ENCODE assay signal across 18 mouse cellular contexts in genomic region chr5:125751481-125751880, GRCm38 (mm10).
"Had no signal": no experiment of that assay in that cellular context is flagged by ENCODE, and none has a peak within 500 bp of the region (broad histone marks: within the 10 kb centered on the region; RNA-seq: fewer than 3 reads in every experiment).

No protein-coding gene starts in this region.

- H3K9me3 ChIP-seq: intestine, embryonic 15.5 days; kidney, embryonic 15.5 days; limb, embryonic 15.5 days; stomach, embryonic 15.5 days had no signal

- DNase-seq: kidney, adult 11 months; kidney, adult 8-10 months; kidney, postnatal 10 days; kidney, postnatal 36 days; layer of hippocampus, adult 9-11 months; left cerebral cortex, postnatal 4 days; liver, postnatal 0 days; midbrain, embryonic 14.5 days; right cerebral cortex, postnatal 4 days; thymus, postnatal 25 days had no signal

- H3K4me3 ChIP-seq: intestine, embryonic 15.5 days; kidney, embryonic 15.5 days; limb, embryonic 12.5 days; limb, embryonic 15.5 days; stomach, embryonic 15.5 days had no signal

- H3K36me3 ChIP-seq: intestine, embryonic 15.5 days; kidney, embryonic 15.5 days; limb, embryonic 12.5 days; limb, embryonic 15.5 days; stomach, embryonic 15.5 days had no signal

- ATAC-seq: intestine, embryonic 15.5 days; liver, postnatal 0 days had no signal

- H3K9ac ChIP-seq: intestine, embryonic 15.5 days; kidney, embryonic 15.5 days; limb, embryonic 12.5 days; limb, embryonic 15.5 days; liver, embryonic 14.5 days; liver, postnatal 0 days; stomach, embryonic 15.5 days had no signal

- H3K27me3 ChIP-seq: intestine, embryonic 15.5 days; kidney, embryonic 15.5 days; limb, embryonic 12.5 days; limb, embryonic 15.5 days; stomach, embryonic 15.5 days had no signal

- H3K27ac ChIP-seq: intestine, embryonic 15.5 days; kidney, embryonic 15.5 days; limb, embryonic 12.5 days; limb, embryonic 15.5 days; liver, embryonic 14.5 days; stomach, embryonic 15.5 days had no signal

- H3K4me1 ChIP-seq: intestine, embryonic 15.5 days; kidney, embryonic 15.5 days; limb, embryonic 12.5 days; limb, embryonic 15.5 days; stomach, embryonic 15.5 days had no signal

- H3K4me2 ChIP-seq: intestine, embryonic 15.5 days; kidney, embryonic 15.5 days; limb, embryonic 12.5 days; limb, embryonic 15.5 days; liver, embryonic 11.5 days; midbrain, embryonic 11.5 days; stomach, embryonic 15.5 days had no signal
